Mouse (Mus musculus): ENCODE results near the gene Acoxl. TPM values are rescaled to one million over a fixed set of nuclear protein-coding genes. Genes with fewer than 3 reads are reported as not detected.
"Not testable (repeated sequence)": the region's sequence is repeated elsewhere in the genome, so short reads cannot be mapped to it uniquely, and the experiment has no call there.

The Acoxl gene
- total RNA-seq, 1 experiment from 2014 or later = 1.7 TPM

GRCm38 (mm10) chr2:128083844-128084243, 245.2 kb downstream of the Acoxl start:
- no peak for DNase-seq

- no peak for DNase-seq
Observed at GRCm38 (mm10) chr2:128084607-128085006, 245.9 kb downstream of the Acoxl start.

DNA sequence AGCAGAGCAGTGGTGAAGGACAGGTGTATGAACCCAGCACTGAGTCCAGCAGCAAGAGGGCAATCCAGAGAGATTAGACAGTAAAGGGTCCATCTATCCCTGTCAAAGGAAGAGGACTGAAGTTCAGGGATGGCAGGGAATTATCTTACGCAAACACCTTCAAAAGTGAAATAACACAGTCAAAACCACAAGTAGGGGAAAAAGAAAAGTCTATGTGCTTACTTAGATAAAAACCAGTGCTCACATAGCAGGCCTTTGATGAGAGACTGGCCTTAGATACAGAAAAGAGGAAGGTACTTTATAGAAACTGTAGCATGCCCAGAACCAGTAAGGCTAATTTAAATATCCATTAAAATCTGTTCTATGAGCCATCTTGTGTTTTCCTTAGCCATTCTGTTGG, 246.8 kb downstream of the Acoxl start:
- DNase-seq = no peak

- no peak for DNase-seq
Observed at GRCm38 (mm10) chr2:128086301-128086886, 247.7 kb downstream of the Acoxl start.

DNA sequence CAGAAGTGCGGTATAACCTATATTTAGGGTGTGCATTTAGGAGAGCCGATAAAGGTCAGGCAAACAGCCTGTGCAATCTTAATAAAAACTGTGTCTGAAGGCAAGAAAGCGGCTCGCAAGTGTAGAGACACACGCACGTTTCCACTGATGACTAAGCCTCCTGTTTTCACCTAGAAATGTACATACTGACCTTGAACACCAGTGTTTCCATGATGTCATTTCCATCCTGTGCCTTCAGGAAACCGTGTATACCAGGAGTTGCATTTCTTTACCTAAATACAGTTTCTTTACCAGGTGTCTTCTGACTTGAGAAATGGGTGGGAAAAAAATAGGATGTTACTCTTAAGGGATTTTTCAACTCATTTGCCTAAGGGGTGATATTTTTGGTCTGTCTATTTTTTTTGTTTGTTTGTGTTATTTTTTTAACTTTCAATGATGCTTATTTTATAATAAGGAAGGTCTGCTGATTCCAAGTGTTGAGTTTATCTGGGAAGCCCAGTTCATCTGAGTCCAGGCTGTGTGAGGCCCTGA, 248.4 kb downstream of the Acoxl start:
- DNase-seq = no peak

GRCm38 (mm10) chr2:128087798-128088545, 249.3 kb downstream of the Acoxl start:
- DNase-seq = no peak

DNA sequence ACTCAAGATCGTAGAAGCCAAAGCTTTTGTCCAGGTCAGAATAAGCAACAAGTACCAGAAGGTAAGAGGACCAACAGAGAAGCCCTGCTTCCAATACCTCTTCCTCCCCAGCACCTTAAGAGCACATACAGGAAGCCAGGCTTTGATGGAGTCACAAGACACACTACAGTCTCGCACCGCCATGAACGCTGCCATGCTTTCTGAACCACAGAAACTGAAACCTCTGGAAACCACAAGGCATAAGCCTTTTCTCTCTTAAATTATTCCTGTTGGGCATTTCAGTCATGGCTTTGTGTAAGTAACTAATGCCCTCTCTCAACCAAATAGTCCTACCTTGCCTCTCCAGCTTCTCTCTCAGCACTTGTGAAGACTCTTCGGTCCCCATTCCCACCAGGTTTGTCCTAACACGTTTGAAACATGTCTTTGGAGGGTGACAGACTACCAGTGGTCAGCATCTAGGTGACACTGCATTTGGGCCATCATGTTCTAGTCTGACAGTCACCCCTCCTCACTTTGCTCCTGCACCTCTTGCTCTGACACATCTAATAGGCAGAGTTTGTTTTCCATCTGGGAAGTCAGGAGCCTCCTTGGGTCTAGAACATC, 251.7 kb downstream of the Acoxl start:
- no peak for DNase-seq

GRCm38 (mm10) chr2:128091431-128092369, 253.0 kb downstream of the Acoxl start:
- DNase-seq = no peak

DNA sequence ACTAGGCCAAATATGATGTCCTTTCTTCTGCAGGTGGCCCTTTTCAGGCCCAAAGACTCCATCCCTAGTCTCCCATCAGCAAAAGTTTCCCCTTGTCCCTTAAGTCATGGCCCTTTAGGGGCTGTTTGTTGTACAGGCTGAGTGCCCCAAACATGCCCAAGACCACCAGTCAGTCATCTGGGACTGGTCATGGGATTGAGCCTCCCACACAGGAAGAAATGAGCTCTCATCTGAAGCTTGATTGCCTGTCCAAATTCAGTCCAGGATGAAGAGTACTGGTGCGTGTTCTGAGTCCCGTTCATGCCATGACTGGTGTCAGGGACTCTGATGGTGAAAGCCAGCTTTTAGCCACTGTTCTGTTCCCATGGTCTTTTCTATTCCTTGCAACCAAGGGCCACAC, 253.8 kb downstream of the Acoxl start:
- DNase-seq = no peak

DNA sequence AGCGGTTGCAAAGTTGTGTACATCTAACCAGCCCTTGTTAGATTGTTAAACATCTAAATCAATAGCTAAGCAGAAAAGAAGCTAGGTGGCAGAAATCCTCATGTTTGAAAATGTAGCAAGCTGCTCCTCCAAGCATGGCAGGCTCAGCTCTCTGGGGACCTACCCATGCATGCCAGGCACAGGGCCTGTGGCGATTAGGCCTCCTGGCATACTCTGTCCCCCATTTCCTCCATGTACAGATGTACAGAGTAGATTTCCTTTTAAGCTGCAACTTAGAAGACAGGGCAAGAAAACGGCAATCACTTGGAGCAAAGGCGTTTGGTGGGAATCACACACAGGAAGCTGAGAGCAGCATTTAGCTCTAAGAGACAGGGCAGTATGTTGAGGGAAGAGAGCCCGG, 255.5 kb downstream of the Acoxl start:
- no peak for DNase-seq

GRCm38 (mm10) chr2:128094602-128095001, 255.9 kb downstream of the Acoxl start:
- DNase-seq = no peak

DNA sequence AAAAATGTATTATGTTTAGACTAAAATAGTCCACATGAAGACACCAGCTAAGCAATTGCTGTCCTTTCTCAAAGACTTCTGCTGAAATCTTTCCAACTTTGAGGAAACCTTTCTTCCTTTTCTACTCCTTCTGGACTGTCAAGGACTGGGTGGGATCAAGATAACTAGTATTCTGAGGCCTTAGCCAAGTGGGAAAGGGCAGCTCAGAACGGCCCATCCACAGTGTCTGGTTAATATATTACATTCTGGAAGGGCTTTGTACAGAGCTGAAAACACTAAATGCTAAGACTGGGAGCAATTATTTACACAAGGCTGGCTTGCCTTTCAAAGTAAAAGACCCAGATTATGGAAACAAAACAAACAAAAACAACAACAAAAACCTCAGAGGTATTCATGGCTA, 256.6 kb downstream of the Acoxl start:
- no peak for DNase-seq

- no peak for DNase-seq
Observed at GRCm38 (mm10) chr2:128096070-128096469, 257.4 kb downstream of the Acoxl start.

DNA sequence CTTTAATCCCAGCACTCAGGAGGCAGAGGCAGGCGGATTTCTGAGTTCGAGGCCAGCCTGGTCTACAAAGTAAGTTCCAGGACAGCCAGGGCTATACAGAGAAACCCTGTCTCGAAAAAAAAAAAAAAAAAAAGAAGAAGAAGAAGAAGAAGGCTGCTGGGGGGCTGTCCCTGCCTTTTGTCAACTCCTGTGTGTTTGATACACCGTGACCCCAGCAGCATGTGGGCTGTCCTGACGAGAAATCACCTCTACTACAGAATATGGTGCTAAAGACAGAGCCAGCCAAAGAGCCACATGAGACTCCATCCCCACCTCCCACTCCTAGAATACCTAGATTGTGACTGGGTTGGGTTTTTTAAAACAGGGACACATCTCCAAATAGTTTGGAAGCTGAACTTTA, 259.4 kb downstream of the Acoxl start:
- DNase-seq = not testable (repeated sequence)

- DNase-seq = no peak
Observed at GRCm38 (mm10) chr2:128102086-128102485, 263.4 kb downstream of the Acoxl start.

- DNase-seq = no peak
Observed at GRCm38 (mm10) chr2:128104815-128105214, 266.1 kb downstream of the Acoxl start.

GRCm38 (mm10) chr2:128105651-128106050, 267.0 kb downstream of the Acoxl start:
- no peak for DNase-seq

DNA sequence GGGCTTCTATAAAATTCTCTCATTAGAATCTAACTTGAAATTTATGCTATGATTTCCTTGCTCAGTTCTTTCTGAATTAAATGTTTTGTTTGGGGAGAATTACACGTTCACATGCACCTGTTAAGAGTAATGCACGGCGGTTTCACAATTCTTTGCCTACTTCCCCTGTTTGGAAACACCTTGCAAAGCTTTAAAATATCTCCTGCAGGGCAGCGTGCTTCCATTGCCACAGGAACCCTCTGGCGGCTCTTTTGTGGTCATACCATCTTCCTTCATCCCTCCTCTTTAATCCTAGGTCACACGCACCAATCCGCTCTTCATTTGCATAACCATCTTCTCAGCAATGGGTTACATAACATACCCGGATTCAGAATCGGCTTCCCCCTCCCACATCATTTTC, 272.9 kb downstream of the Acoxl start:
- DNase-seq = no peak

DNA sequence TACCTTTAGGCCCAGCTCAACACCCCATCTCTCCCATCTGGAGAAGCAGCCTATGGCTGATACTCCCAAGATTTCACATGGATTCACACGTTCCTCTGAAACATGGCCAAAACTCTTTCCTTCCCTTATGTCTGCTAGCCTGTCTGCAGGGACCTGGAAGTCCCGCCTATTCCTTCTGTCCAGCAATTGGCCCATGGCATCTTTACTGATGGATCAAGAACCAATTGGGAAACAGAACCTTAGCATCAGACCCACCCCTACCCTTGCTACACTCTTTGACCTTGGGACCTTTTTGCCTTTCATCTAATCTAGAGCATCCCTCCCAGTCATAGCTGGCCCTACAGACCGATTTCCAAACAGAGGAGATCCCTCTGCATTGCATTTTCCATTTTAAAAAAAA, 275.9 kb downstream of the Acoxl start:
- DNase-seq = no peak

DNA sequence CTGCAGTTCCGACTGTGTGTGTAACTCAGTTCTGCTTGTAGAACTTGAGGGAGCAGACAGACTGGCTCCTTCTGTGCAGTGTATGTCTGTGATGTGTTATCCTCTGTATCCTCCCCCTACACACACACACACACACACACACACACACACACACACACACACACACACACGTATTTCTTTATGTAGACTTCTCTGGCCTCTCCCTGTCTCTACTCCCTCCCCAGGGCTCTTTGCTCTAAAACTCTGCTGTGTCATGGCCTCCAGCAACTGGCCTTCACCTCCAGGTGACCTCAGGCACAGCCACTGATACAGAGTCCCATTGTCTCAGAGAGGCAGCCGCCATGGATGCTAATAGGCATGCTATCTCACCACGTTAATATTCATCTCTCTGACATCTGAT, 276.9 kb downstream of the Acoxl start:
- no peak for DNase-seq

- no peak for DNase-seq
Observed at GRCm38 (mm10) chr2:128117605-128118004, 278.9 kb downstream of the Acoxl start.

- no peak for DNase-seq
Observed at GRCm38 (mm10) chr2:128118971-128119370, 280.3 kb downstream of the Acoxl start.
